Mouse (Mus musculus) right cerebral cortex, postnatal 4 days (tissue): Measurements from ENCODE around the gene Wdr1.
A peak's percentile ranks its signal among the peaks of the same experiment; 100 is the strongest.
"Not testable (repeated sequence)": the region's sequence is repeated elsewhere in the genome, so short reads cannot be mapped to it uniquely, and the experiment has no call there.

Experiments used
- DNase-seq: peaks from one replicate; pipeline ENCODE4 v3.0.0-alpha.2; 2022

The Wdr1 gene

DNA sequence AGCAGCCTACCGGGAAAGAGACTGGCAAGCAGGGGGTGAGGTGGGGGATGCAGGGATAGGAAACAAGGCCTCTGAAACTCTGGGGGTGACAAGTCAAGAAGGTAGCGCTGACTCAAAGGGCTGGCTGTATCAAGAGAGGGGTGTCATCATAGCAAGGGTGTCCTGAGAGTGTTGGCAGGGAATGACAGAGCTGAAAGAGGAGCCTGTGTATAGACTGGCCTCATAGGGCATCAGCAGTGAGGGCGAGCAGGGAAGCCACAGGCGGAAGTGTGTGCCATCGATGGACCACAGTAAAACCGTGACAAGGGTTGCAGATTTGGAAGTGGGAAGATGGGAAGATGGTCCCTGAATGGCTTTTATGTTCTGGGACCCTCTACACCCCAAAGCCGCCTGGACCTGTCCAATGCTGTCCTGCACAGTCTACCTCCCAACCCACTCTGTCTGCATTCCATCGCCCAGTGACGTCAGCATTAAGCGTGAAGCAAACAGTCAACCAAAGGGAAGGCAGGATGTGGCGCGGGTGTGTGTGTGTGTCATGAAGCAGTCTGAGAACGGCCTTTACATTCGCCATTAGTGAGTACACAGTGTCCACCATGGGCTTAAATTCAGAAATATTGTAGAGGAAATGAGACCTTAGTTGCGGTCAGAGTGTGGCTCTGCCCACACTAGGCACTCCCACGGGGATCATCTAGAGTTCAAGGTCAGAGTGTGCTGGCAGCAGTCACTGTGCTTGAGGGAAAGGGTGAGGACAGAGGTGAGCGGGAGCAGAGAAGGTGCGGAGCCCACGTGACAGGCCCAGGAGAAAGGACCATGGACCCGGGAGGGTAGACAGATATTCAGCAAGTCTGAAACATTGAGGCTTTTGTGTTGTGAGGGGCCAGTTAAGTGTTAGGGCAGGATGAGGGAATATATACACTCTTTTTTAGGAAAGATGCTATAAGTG, 74.1 kb downstream of the Wdr1 start:
- no peak for DNase-seq

DNA sequence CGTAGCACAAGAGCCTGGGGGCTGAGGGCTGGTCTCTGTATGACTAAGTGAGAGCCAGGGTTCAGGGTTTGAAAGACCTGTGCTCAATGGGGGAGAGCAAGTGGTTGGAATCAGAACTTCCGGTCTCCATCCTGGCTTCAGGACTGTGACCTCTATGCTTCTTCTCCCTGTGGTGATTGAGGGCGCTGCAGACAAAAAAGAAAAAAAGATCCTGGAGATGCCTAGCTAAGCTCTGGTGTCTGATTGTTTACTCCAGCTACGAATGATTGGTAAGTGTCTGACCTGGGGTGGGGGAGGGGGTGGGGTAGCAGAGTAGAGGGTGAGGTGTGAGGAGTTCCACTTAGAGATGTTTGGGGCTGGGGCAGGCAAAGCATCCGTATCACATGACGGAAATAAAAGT, 75.0 kb downstream of the Wdr1 start:
- no peak for DNase-seq

DNA sequence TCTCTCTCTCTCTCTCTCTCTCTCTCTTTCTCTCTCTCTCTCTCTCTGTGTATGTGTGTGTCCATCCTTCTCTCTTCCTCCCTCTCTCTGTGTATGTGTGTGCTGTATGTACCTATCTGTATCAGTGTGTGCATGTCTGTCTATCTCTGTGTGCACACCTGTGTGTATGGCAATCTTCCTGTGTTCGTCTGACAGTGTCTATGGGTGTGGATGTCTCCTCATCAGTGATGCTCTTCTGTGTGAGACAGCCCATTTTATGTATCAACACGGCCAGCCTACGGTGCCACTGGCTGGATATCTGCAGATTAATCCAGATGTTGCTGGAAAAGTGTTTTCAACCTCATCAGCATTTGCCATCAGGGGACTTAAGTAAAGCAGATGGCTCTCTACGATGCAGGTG, 75.8 kb downstream of the Wdr1 start:
- DNase-seq = no peak

DNA sequence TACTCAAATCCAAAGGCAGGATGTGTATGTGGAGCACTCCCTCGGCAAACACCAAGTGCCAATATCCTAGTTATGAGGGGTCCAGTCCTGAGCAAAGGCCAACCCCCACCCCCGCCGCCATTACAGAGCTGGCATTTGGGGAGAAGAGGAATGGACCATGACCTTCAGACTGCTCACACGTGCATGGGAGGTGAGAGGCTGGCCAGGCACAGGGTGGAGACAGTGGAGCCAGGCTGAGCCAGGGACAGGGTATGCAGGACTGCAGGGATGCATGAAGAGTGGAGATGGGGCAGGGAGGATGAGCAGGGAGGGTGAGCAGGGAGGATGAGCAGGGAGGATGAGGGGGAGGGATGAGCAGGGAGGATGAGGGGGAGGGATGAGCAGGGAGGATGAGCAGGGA, 77.1 kb downstream of the Wdr1 start:
- DNase-seq = no peak

DNA sequence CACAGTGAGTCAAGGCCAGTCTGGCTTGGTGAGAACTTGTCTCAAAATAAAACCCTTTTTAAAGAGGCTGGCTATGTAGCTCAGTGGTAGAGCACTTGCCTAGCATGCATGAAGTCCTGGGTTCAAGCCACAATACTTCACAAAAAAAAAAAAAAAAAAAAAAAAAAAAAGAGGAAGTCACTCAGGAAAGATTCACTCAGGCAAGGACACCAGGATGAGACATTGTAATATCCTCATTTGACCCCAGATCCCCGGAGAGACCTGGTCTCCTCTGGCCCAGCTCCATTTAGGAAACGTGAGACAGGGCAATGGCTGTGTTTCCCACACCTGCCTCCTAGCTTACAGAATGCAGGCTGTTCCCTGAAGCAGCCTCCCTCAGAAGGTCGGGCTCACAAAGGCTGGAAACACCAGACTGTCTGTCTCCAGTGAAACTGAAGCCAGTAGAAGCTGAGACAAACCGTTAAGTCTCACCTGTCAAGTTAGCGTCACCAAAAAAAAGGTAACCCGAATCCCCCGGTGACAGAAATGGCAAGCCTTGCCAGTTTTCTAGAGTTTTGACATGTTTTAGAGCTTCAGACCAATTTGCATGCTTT, 79.4 kb downstream of the Wdr1 start:
- no peak for DNase-seq

DNA sequence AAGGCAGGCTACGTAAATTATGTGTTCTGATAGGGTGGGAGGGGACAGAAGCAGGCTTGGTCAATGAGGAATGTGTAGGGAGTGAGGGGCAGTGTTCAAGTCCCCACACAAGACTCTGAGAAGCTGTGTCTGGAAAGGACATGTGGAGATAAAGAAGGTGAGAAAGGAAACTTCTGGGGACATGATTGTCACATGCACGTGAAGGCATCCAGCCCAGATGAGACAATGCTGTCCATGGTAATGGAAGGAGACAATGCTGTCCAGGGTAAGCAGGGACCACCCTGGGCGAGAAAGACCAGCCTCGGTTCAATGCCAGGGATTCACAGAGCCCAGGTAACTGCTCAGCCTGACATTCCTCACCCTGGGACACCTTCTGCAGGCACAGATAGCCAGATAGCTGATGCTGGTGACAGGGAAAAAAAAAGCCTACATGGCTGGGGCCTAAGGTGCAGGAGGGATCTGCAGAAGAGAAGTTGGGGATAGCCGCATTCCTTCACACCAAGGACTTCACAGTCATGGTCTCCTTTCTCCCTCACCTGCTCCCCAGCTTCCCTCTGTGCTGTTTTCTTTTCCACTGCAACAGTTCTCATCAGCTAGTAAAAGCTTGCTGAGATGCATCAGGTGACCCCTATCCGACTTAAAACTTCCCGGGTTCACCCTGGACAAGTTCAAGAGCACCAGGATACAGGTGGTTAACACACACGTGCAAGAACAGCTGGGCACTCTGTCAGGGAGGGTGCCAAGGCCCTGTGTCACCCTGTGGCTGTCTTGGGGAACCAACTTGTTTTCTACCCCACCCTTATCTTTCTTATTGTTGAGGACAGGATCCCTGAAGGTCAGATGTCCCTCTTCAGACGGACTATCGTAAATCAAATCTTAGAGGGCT, 82.0 kb downstream of the Wdr1 start:
- no peak for DNase-seq

DNA sequence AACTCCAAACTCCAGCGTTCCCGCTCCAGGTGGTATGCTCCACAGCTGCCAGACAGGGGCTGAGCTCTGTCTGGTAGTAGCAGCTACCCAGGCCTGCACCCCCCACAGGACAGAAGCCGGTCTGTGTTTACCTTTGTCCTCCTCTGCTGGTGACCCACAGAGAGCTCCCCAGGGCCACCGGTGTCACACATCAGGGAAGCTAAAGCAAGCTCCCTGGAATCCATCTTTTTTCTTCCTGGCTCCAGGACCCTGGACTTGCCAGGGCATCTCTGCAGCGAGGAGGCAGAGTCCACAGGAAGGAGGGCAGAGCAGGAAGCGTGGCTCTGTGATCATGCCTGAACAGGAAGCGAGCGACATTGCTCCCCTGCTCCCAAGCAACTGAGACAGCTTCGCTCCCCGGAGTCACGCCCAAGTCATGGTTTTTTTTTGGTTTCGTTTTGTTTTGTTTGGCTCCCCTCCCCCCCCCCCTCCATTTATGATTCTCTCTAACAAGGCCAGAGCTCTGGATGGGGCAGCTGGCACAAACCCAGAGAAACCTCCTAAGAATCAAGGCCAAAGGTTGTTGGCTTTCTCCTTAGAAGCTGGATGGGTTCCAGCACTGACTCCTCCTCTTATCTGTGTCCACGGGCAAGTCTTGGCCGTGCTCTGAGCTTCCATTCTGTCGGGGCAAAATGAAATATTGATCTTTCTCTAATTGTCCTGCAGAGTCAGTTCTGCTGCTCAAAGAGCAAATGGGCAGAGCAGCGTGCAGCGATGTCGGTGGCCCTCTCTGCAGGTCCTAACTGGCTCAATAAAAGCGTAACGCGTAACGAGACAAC, 82.9 kb downstream of the Wdr1 start:
- DNase-seq = no peak

DNA sequence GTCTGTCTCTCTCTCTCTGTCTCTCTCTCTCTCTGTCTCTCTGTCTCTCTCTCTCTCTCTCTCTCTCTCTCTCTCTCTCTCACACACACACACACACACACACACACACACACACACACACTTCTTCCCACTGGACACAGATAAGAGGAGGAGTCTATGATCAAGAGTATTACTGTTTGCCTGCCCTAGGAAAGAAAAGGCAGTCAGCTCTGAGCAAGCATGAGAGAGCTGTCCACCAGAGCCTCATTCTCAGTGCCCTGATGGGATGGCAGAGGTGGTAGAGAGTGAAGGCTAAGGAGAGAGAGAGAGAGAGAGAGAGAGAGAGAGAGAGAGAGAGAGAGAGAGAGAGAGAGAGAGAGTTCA, 83.5 kb downstream of the Wdr1 start:
- not testable (repeated sequence) for DNase-seq

DNA sequence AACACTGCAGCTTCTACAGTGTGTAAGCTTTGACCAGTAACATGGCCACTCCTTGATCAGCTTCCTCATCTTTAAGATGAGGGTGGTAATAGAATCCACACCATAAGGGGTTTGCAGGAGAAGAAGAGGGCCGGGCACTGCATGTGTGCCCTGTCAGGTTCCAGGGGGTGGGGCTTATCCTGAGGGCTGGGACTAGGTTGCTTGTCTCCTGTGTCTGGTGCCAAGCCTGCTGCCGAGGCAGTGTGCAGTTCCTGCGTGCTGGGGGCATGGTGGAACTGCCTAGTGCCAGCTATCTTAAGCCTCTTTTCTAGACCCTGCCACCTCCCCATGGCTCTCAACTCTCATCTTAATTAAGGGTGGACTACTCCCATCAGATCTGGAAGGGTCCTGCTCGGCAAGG, 84.0 kb downstream of the Wdr1 start:
- DNase-seq = no peak

DNA sequence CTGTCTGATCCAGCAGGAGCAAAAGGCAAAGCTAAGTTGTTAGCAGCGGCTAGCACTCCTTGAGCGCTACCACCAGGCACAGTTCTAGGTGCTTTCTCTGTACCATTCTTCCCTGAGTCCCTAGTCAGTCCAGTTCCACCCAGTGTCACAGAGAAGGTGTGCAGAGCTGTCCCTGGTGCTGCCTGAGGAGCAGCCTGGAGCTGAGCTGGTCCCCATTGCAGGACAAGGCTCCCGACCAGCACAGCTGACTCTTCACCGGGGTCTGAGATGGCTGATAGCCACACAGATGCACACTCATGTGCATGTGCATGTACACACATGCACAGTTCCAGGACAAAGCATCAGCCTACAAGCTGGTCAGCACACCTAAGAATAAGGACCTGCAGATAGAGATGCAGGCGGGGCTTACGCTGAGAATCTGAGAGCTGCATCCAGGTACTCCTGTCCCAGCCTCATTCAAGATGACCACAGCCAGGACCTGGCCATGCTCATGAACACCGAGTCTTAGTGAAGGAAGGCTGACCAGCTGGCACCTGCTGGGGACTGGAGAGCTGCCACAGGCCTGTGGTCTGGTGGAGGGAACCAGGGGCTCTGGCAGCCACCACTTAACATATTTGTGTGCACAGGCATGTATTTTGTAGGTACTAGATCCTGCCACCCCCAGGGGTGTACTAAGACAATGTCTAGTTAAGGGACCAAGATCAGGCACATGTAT, 85.1 kb downstream of the Wdr1 start:
- no peak for DNase-seq

DNA sequence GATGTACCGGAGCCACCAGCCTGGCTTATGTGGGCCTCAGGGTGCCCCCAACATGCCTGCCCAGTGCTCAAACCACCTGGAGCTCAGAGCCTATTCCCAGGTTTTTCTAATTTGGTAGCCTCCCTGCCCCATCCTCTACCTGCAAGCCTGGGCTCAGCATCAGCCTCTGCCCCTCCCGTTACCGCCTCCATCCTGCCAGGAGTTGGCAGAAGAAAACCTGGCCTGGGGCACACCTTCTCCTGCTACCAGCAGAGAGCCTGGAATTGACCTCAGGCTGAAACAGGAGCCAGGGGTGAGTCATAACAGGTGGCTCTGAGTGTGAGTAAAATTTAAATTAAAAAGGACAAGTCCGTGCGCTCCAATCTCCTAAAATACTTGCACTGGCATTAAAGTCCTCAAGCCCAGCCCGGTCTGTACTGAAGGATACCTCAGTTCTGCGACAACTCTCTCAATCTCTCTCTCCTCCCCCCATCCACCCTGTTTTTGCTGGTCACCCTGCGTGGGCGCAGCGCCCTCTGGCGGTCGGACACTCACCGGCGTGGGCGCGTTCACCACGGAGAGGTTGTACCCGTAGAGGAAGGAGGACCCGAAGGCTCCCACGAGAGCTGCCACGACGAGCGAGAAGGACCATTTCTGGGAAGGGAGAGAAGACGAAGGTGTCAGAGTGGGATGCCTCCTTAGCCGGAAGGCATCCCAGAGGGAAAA, 86.0 kb downstream of the Wdr1 start:
- peak; percentile 80 for DNase-seq
